Mouse (Mus musculus): ENCODE results near the gene Pdgfb. TPM values are rescaled to one million over a fixed set of nuclear protein-coding genes. Genes with fewer than 3 reads are reported as not detected.

The Pdgfb gene
- 7.0 and 8.3 TPM in 2 replicates for polyA plus RNA-seq (2015; fragmentation: Nextera tagmentation; extraction: Ambion mirVana)

DNA sequence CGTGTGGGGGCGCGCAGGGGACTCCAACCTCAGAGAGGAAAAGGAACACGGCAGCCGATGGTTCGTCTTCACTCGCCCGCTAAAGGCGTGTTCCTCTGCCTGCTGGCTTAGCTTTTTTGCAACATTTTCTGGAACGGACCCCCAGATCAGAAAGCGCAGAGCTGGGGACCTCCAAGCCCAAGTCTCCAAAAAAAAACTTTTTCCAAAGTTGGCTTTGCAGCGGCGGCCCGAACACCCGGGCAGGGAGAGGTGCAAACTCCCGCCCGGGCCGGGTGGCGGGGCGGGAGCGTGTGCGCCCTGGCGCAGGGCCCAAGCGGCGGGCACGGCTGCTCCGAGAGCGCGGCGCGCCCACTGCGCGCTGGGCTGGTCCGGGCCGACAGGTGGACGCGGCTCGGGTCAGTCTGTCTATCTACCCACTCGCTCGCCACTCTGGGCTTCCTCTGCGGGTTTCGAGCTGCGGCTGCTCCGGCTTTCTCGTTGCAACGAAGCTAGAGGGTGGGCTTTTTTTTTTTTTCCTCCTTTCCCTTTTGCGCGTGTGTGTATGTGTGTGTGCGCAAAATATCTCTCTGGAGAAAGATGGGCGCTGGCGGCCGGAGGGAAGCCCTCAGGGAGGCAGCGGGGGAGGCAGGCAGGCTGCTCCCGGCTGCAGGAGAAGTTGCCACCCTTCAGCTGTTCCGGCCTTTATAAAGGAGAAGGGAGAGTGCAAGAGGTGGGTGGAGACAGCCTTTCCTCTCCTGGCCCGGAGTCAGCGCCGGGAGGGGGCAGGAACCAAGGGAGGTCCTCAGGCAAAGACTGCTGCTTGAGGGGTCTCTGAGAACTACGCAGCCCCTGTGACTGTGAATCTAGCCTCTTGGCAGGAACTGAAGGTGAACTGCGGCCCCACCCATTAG is at the start of gene Pdgfb:
TSS of gene Pdgfb (minus strand) at position 657 of the 890 bp plus-strand sequence.
- no peaks in the 10 kb centered on the region for H3K36me3 ChIP-seq (ENCODE audit: control insufficient read depth, insufficient read depth, low read length)
- peaks cover 28% of the 10 kb centered on the region for H3K4me1 ChIP-seq (ENCODE audit: control insufficient read depth, insufficient read depth, low read length)
- H3K9me3 ChIP-seq (ENCODE audit: control insufficient read depth, low read length) = no peaks in the 10 kb centered on the region
- H3K9ac ChIP-seq (ENCODE audit: low read depth, low read length) = peak within 1 kb of the TSS; percentile 94
- H3K4me3 ChIP-seq (ENCODE audit: low read length) = peak within 1 kb of the TSS; percentile 71
- no peak for ATAC-seq
- WGBS = under 1% methylated on average over 60 of the region's 60 CpGs
- H3K27me3 ChIP-seq (replicated peaks; ENCODE audit: control insufficient read depth, insufficient read depth, low read length) = peaks cover 27% of the 10 kb centered on the region
- H3K27ac ChIP-seq (ENCODE audit: low read length) = peak within 1 kb of the TSS; percentile 97
- peak within 1 kb of the TSS; percentile 92 for H3K4me2 ChIP-seq (ENCODE audit: low read depth, low read length)

DNA sequence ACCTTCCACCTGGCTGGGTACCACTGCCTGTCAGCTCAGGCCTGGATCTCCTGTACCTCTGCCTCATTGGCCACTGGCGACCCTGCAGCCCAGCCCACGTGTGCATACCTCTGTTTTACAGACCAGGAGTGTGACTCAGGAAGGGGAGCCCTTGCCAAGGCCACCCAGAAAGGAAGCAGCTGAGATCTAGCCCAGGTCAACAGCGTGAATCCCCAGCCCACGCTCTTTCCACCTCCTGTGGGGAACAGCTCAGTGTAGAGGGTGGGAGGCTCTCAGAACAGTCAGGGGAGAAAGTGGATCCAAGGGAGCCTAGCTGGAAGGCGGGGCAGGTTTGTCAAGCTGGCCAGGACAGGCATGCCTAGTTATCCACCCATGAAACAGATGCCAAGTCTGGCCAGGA is 48.0 kb upstream of the Pdgfb start:
- Histone ChIP-seq H3K27ac (ENCODE audit: low read length) (no peak overlapping the region), H3K9me3 (ENCODE audit: control insufficient read depth, low read length) (no peaks in the 10 kb centered on the region), H3K4me1 (ENCODE audit: control insufficient read depth, insufficient read depth, low read length) (peaks cover 5% of the 10 kb centered on the region; the same call in 1 of the 2 replicates), H3K36me3 (ENCODE audit: control insufficient read depth, insufficient read depth, low read length) (no peaks in the 10 kb centered on the region), H3K4me3 (ENCODE audit: low read length) (no peak overlapping the region), H3K9ac (ENCODE audit: low read depth, low read length) (no peak overlapping the region), H3K27me3 (replicated peaks; ENCODE audit: control insufficient read depth, insufficient read depth, low read length) (no peaks in the 10 kb centered on the region), H3K4me2 (ENCODE audit: low read depth, low read length) (no peak overlapping the region)
- 44% methylated on average over 5 of the region's 5 CpGs for WGBS
- ATAC-seq = no peak

DNA sequence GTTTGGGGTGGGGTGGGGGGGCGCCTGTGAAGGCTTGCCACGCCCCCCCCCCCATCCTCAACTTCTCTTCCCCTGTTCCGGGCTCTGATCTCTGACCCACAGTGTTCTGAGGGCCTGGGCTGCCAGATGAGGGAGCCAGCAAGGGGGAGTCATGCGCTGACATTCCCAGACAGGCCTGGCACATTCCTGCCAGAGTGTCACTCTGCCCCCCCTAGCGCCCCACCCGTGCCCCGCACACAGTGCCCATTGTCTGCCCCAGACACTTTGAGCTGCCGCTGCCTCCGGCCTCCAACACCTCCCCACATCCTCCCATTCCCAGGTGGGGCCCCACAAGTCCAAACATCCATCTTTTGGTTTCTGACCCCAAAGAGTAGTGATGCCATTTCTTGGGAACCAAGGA is 47.6 kb upstream of the Pdgfb start:
- Histone ChIP-seq H3K36me3 (ENCODE audit: control insufficient read depth, insufficient read depth, low read length) (no peaks in the 10 kb centered on the region), H3K9ac (ENCODE audit: low read depth, low read length) (no peak overlapping the region), H3K27ac (ENCODE audit: low read length) (no peak overlapping the region), H3K9me3 (ENCODE audit: control insufficient read depth, low read length) (no peaks in the 10 kb centered on the region), H3K4me2 (ENCODE audit: low read depth, low read length) (no peak overlapping the region), H3K4me3 (ENCODE audit: low read length) (no peak overlapping the region), H3K27me3 (replicated peaks; ENCODE audit: control insufficient read depth, insufficient read depth, low read length) (no peaks in the 10 kb centered on the region), H3K4me1 (ENCODE audit: control insufficient read depth, insufficient read depth, low read length) (peaks cover 5% of the 10 kb centered on the region; the same call in 1 of the 2 replicates)
- WGBS = 67% methylated on average over 7 of the region's 9 CpGs
- no peak for ATAC-seq

DNA sequence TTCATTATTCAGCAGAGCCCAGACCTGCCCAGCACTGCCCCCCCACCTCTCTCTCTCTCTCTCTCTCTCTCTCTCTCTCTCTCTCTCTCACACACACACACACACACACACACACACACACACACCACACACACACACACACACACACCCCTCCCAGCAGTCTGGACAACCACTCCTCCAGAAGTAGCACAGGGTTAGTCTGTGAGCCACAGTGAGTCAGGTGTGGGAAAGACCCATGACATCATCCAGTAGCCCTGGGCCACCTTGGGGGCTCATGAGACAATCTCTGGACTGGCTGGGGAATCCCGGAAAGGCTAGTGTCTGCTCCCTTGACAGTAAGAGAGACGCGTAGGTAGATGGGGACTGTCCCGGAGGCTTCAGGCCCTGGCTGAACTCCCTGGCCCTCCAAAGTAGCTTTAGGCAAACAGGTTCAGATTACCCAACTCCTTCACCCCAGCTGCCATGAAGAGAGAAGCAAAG is 46.3 kb upstream of the Pdgfb start:
- WGBS = 95% methylated on average over 4 of the region's 4 CpGs
- Histone ChIP-seq H3K9me3 (ENCODE audit: control insufficient read depth, low read length) (no peaks in the 10 kb centered on the region), H3K36me3 (ENCODE audit: control insufficient read depth, insufficient read depth, low read length) (no peaks in the 10 kb centered on the region), H3K4me2 (ENCODE audit: low read depth, low read length) (no peak overlapping the region), H3K9ac (ENCODE audit: low read depth, low read length) (no peak overlapping the region), H3K27ac (ENCODE audit: low read length) (no peak overlapping the region), H3K27me3 (replicated peaks; ENCODE audit: control insufficient read depth, insufficient read depth, low read length) (no peaks in the 10 kb centered on the region), H3K4me3 (ENCODE audit: low read length) (no peak overlapping the region), H3K4me1 (ENCODE audit: control insufficient read depth, insufficient read depth, low read length) (peaks cover 5% of the 10 kb centered on the region; the same call in 1 of the 2 replicates)
- ATAC-seq = no peak

DNA sequence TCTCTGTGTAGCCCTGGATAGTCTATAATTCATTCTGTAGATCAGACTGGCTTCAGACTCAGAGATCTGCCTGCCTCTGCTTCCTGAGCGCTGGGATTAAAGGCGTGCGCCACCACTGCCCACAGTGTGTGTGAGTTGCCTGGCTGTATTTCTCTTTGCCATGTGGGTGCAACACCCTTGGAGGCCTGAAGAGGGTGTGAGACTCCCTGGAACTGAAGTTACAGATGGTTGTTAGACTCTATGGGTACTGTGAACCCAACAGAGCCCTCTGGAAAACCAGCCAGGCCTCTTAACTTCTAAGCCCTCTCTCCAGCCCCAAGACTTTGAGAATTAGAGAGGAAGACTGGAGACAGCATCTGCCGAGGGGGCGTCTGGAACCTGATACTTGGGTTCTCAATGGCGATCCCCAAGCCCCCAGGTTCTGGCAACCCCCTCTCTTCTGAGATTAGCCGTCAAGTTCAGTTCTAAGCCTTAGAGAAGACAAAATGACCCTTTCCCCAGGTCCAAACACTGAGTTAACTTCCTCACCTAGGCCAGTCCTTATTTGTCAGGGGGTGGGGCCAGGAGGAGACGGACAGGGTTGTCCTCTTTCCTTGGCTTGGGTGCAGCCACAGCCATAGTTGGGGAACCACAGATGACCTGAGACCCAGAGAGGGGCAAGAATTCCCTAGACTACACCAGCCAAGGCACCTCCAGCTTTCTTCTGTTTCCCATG is 45.7 kb upstream of the Pdgfb start:
- Histone ChIP-seq H3K9me3 (ENCODE audit: control insufficient read depth, low read length) (no peaks in the 10 kb centered on the region), H3K4me2 (ENCODE audit: low read depth, low read length) (no peak overlapping the region), H3K4me1 (ENCODE audit: control insufficient read depth, insufficient read depth, low read length) (peaks cover 5% of the 10 kb centered on the region; the same call in 1 of the 2 replicates), H3K27me3 (replicated peaks; ENCODE audit: control insufficient read depth, insufficient read depth, low read length) (no peaks in the 10 kb centered on the region), H3K9ac (ENCODE audit: low read depth, low read length) (no peak overlapping the region), H3K4me3 (ENCODE audit: low read length) (no peak overlapping the region), H3K36me3 (ENCODE audit: control insufficient read depth, insufficient read depth, low read length) (no peaks in the 10 kb centered on the region), H3K27ac (ENCODE audit: low read length) (no peak overlapping the region)
- WGBS = 96% methylated on average over 8 of the region's 8 CpGs
- no peak for ATAC-seq

DNA sequence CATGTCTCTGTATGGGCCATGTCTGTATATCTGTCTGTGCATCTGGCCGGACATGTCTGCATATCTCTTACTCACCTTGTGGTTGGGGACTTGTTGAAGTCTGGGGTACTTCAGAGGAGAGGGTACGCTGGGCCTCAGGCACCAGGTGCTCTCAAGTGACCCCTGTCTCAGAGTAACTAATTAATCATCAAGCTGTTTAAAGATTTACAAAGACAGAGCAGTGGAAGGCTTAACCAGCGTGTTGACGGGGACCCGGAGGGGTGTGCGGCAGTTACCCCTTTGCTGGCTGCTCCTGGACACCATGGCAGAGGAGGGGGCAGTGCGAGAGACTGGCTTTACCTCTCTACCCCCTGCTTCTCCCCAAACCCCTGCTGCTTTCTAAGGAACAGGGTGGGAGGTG is 44.8 kb upstream of the Pdgfb start:
- Histone ChIP-seq H3K4me2 (ENCODE audit: low read depth, low read length) (no peak overlapping the region), H3K4me3 (ENCODE audit: low read length) (no peak overlapping the region), H3K4me1 (ENCODE audit: control insufficient read depth, insufficient read depth, low read length) (peaks cover 5% of the 10 kb centered on the region; the same call in 1 of the 2 replicates), H3K36me3 (ENCODE audit: control insufficient read depth, insufficient read depth, low read length) (no peaks in the 10 kb centered on the region), H3K27me3 (replicated peaks; ENCODE audit: control insufficient read depth, insufficient read depth, low read length) (no peaks in the 10 kb centered on the region), H3K27ac (ENCODE audit: low read length) (no peak overlapping the region), H3K9ac (ENCODE audit: low read depth, low read length) (no peak overlapping the region), H3K9me3 (ENCODE audit: control insufficient read depth, low read length) (no peaks in the 10 kb centered on the region)
- WGBS = 51% methylated on average over 7 of the region's 7 CpGs
- peak; percentile 46; the same call in 1 of the 2 replicates for ATAC-seq

DNA sequence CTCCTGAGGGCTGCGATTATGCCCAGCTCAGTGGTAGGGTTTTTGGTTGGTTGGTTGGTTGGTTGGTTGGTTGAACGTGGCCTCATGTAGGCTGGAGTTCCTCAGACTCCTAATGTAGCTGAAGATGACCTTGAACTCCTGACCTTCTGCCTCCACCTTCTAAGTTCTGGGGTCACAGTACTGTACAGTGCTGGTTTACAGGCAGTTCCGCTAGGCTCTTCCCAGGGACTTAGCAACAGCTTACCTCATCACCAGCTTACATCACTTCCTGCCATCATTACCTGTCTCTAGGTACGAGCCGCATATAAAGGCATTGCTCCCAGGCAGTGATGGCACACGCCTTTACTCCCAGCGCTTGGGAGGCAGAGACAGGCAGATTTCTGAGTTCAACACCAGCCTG is 43.4 kb upstream of the Pdgfb start:
- Histone ChIP-seq H3K4me3 (ENCODE audit: low read length) (no peak overlapping the region), H3K36me3 (ENCODE audit: control insufficient read depth, insufficient read depth, low read length) (no peaks in the 10 kb centered on the region), H3K27ac (ENCODE audit: low read length) (no peak overlapping the region), H3K9me3 (ENCODE audit: control insufficient read depth, low read length) (no peaks in the 10 kb centered on the region), H3K27me3 (replicated peaks; ENCODE audit: control insufficient read depth, insufficient read depth, low read length) (no peaks in the 10 kb centered on the region), H3K4me1 (ENCODE audit: control insufficient read depth, insufficient read depth, low read length) (peaks cover 10% of the 10 kb centered on the region; the same call in 1 of the 2 replicates), H3K4me2 (ENCODE audit: low read depth, low read length) (no peak overlapping the region), H3K9ac (ENCODE audit: low read depth, low read length) (no peak overlapping the region)
- 88% methylated on average over 7 of the region's 7 CpGs for WGBS
- ATAC-seq = no peak

DNA sequence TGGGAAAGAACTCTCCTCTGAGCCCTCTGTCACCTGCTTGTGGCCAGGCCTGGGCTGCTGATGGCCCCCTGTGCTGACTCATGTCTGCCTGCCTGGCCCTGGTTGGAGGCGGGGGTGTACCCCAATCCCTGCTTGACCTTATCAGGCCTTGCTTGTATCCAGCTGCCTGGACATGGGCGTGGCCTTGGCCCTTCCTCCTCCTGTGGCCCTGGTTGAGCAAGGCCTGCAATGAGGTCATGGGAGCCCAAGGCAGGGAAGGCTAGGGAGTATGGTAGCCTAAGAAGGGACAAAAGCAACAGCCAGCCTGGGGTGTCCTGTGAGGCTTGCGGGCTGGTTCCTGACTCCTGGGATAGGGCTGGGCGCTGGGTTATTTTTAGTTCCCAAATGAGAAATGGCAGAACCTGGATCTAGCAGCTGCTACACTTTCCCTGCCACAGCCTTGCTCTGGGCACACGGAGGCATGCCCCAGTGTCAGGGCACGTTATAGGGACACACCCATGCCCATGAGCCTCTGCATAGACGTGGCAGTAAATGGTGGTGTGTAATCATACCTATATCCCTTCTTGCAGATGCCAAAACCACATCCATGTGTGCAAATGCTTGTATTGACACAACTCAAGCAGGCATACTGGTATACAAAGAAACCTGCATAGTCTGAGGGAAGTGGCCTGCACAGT is 39.4 kb upstream of the Pdgfb start:
- Histone ChIP-seq H3K4me3 (ENCODE audit: low read length) (no peak overlapping the region), H3K27me3 (replicated peaks; ENCODE audit: control insufficient read depth, insufficient read depth, low read length) (no peaks in the 10 kb centered on the region), H3K36me3 (ENCODE audit: control insufficient read depth, insufficient read depth, low read length) (no peaks in the 10 kb centered on the region), H3K9ac (ENCODE audit: low read depth, low read length) (no peak overlapping the region), H3K4me2 (ENCODE audit: low read depth, low read length) (no peak overlapping the region), H3K4me1 (ENCODE audit: control insufficient read depth, insufficient read depth, low read length) (peaks cover 7% of the 10 kb centered on the region; the same call in 1 of the 2 replicates), H3K27ac (ENCODE audit: low read length) (no peak overlapping the region), H3K9me3 (ENCODE audit: control insufficient read depth, low read length) (no peaks in the 10 kb centered on the region)
- 68% methylated on average over 7 of the region's 7 CpGs for WGBS
- ATAC-seq = peak; percentile 32; the same call in 1 of the 2 replicates
